Mouse (Mus musculus): ENCODE measurements around the gene Zfx. TPM values are rescaled to one million over a fixed set of nuclear protein-coding genes. Genes with fewer than 3 reads are reported as not detected.

Zfx gene
- 19.2 and 22.3 TPM in 2 replicates for total RNA-seq (2014; rRNA removed; ENCODE audit: low replicate concordance)
- polyA plus RNA-seq (2015; fragmentation: Nextera tagmentation; extraction: Ambion mirVana): 15.5 and 16.5 TPM in 2 replicates

- H3K27me3 ChIP-seq (ENCODE audit: control insufficient read depth, insufficient read depth, low read length): peaks cover 15% of the 10 kb centered on the region; the same call in 1 of the 2 replicates
- no peaks in the 10 kb centered on the region for H3K9me3 ChIP-seq (replicated peaks; ENCODE audit: control insufficient read depth, low read length)
- H3K4me1 ChIP-seq (ENCODE audit: control insufficient read depth, insufficient read depth): no peaks in the 10 kb centered on the region
- H3K36me3 ChIP-seq (replicated peaks; ENCODE audit: control insufficient read depth, insufficient read depth, low read length): no peaks in the 10 kb centered on the region
- peak within 1 kb of the TSS; percentile 76 for H3K4me3 ChIP-seq (ENCODE audit: low read depth, low read length)
- DNase-seq (ENCODE audit: low spot score) (peak; percentile 55), ATAC-seq (ENCODE audit: insufficient read depth, low read depth) (peak; percentile 75)
- H3K4me2 ChIP-seq (ENCODE audit: low read depth, low read length): peak within 1 kb of the TSS; percentile 71
- 14% methylated on average over 46 of the region's 82 CpGs for WGBS
- H3K9ac ChIP-seq (replicated peaks; ENCODE audit: low read depth, low read length): peak within 1 kb of the TSS; percentile 96
- TF ChIP-seq EP300 (IDR thresholded peaks at IDR 0.05; ENCODE audit: low read depth) (no peak), CTCF (IDR thresholded peaks at IDR 0.05; ENCODE audit: low read depth) (no peak)
- H3K27ac ChIP-seq (ENCODE audit: low read depth): peak within 1 kb of the TSS; percentile 100
These were observed at the start of gene Zfx for GRCm38 (mm10) chrX:94123059-94123839. Zfx (minus strand) TSS chrX:94123702.

- Histone ChIP-seq H3K27me3 (ENCODE audit: control insufficient read depth, insufficient read depth, low read length) (peaks cover 6% of the 10 kb centered on the region; the same call in 1 of the 2 replicates), H3K4me3 (ENCODE audit: low read depth, low read length) (no peak overlapping the region), H3K36me3 (replicated peaks; ENCODE audit: control insufficient read depth, insufficient read depth, low read length) (no peaks in the 10 kb centered on the region), H3K4me1 (ENCODE audit: control insufficient read depth, insufficient read depth) (no peaks in the 10 kb centered on the region), H3K27ac (ENCODE audit: low read depth) (no peak overlapping the region), H3K4me2 (ENCODE audit: low read depth, low read length) (no peak overlapping the region), H3K9me3 (replicated peaks; ENCODE audit: control insufficient read depth, low read length) (no peaks in the 10 kb centered on the region), H3K9ac (replicated peaks; ENCODE audit: low read depth, low read length) (no peak overlapping the region)
- no peak for TF ChIP-seq CTCF (IDR thresholded peaks at IDR 0.05; ENCODE audit: low read depth)
- no peak for TF ChIP-seq EP300 (IDR thresholded peaks at IDR 0.05; ENCODE audit: low read depth)
- WGBS: 74% methylated on average over 6 of the region's 6 CpGs
- DNase-seq (ENCODE audit: low spot score) (no peak), ATAC-seq (ENCODE audit: insufficient read depth, low read depth) (no peak)
These were observed 45.8 kb upstream of the Zfx start for GRCm38 (mm10) chrX:94169348-94169747.

GRCm38 (mm10) chrX:94152251-94152830 is 28.8 kb upstream of the Zfx start:
- H3K27me3 ChIP-seq (ENCODE audit: control insufficient read depth, insufficient read depth, low read length): peaks cover 35% of the 10 kb centered on the region; the same call in 1 of the 2 replicates
- no peaks in the 10 kb centered on the region for H3K9me3 ChIP-seq (replicated peaks; ENCODE audit: control insufficient read depth, low read length)
- H3K36me3 ChIP-seq (replicated peaks; ENCODE audit: control insufficient read depth, insufficient read depth, low read length): no peaks in the 10 kb centered on the region
- no peak overlapping the region for H3K4me2 ChIP-seq (ENCODE audit: low read depth, low read length)
- H3K9ac ChIP-seq (replicated peaks; ENCODE audit: low read depth, low read length): no peak overlapping the region
- ATAC-seq (ENCODE audit: insufficient read depth, low read depth) (no peak), DNase-seq (ENCODE audit: low spot score) (no peak)
- H3K27ac ChIP-seq (ENCODE audit: low read depth): no peak overlapping the region
- no peaks in the 10 kb centered on the region for H3K4me1 ChIP-seq (ENCODE audit: control insufficient read depth, insufficient read depth)
- 44% methylated on average over 11 of the region's 11 CpGs for WGBS
- TF ChIP-seq CTCF (IDR thresholded peaks at IDR 0.05; ENCODE audit: low read depth) (no peak), EP300 (IDR thresholded peaks at IDR 0.05; ENCODE audit: low read depth) (no peak)
- no peak overlapping the region for H3K4me3 ChIP-seq (ENCODE audit: low read depth, low read length)

GRCm38 (mm10) chrX:94150471-94150870 is 27.0 kb upstream of the Zfx start:
- no peak for DNase-seq (ENCODE audit: low spot score)
- H3K9me3 ChIP-seq (replicated peaks; ENCODE audit: control insufficient read depth, low read length): no peaks in the 10 kb centered on the region
- ATAC-seq (ENCODE audit: insufficient read depth, low read depth): no peak
- H3K9ac ChIP-seq (replicated peaks; ENCODE audit: low read depth, low read length): no peak overlapping the region
- peaks cover 41% of the 10 kb centered on the region; the same call in 1 of the 2 replicates for H3K27me3 ChIP-seq (ENCODE audit: control insufficient read depth, insufficient read depth, low read length)
- no peaks in the 10 kb centered on the region for H3K4me1 ChIP-seq (ENCODE audit: control insufficient read depth, insufficient read depth)
- H3K36me3 ChIP-seq (replicated peaks; ENCODE audit: control insufficient read depth, insufficient read depth, low read length): no peaks in the 10 kb centered on the region
- no peak overlapping the region for H3K4me2 ChIP-seq (ENCODE audit: low read depth, low read length)
- no peak overlapping the region for H3K27ac ChIP-seq (ENCODE audit: low read depth)
- TF ChIP-seq EP300 (IDR thresholded peaks at IDR 0.05; ENCODE audit: low read depth) (no peak), CTCF (IDR thresholded peaks at IDR 0.05; ENCODE audit: low read depth) (no peak)
- WGBS: 66% methylated on average over 19 of the region's 19 CpGs
- no peak overlapping the region for H3K4me3 ChIP-seq (ENCODE audit: low read depth, low read length)

GRCm38 (mm10) chrX:94142004-94142771 is 18.7 kb upstream of the Zfx start:
- no peaks in the 10 kb centered on the region for H3K36me3 ChIP-seq (replicated peaks; ENCODE audit: control insufficient read depth, insufficient read depth, low read length)
- H3K9ac ChIP-seq (replicated peaks; ENCODE audit: low read depth, low read length): no peak overlapping the region
- H3K27me3 ChIP-seq (ENCODE audit: control insufficient read depth, insufficient read depth, low read length): peaks cover 40% of the 10 kb centered on the region; the same call in 1 of the 2 replicates
- DNase-seq (ENCODE audit: low spot score): no peak
- H3K4me1 ChIP-seq (ENCODE audit: control insufficient read depth, insufficient read depth): no peaks in the 10 kb centered on the region
- no peak for ATAC-seq (ENCODE audit: insufficient read depth, low read depth)
- H3K27ac ChIP-seq (ENCODE audit: low read depth): no peak overlapping the region
- 55% methylated on average over 7 of the region's 7 CpGs for WGBS
- TF ChIP-seq CTCF (IDR thresholded peaks at IDR 0.05; ENCODE audit: low read depth) (no peak), EP300 (IDR thresholded peaks at IDR 0.05; ENCODE audit: low read depth) (no peak)
- H3K4me3 ChIP-seq (ENCODE audit: low read depth, low read length): no peak overlapping the region
- H3K9me3 ChIP-seq (replicated peaks; ENCODE audit: control insufficient read depth, low read length): no peaks in the 10 kb centered on the region
- H3K4me2 ChIP-seq (ENCODE audit: low read depth, low read length): no peak overlapping the region
